Mouse (Mus musculus) midbrain, embryonic 10.5 days (tissue): ENCODE results near the gene Slc43a2. TPM values are rescaled to one million over a fixed set of nuclear protein-coding genes. Genes with fewer than 3 reads are reported as not detected.

Experiments used
- DNase-seq: peaks from one replicate; pipeline ENCODE4 v3.0.0-alpha.2; 2017; ENCODE audit warnings: low spot score
- H3K27ac ChIP-seq: fragments of 300-500 bp; sonication (generic); replicated peaks from 2 replicates; pipeline ENCODE4 v1.5.1; 2016; ENCODE audit warnings: mild to moderate bottlenecking
- H3K27me3 ChIP-seq: fragments of 300-500 bp; sonication (generic); 2 replicates; pipeline ENCODE4 v1.6.1; 2016; ENCODE audit warnings: low read depth, mild to moderate bottlenecking; ENCODE audit not compliant: poor library complexity, severe bottlenecking
- H3K36me3 ChIP-seq: fragments of 300-500 bp; sonication (generic); 2 replicates; pipeline ENCODE4 v1.6.1; 2016; ENCODE audit warnings: mild to moderate bottlenecking, moderate library complexity
- H3K4me1 ChIP-seq: fragments of 300-500 bp; sonication (generic); 2 replicates; pipeline ENCODE4 v1.6.1; 2016
- H3K4me3 ChIP-seq: fragments of 300-500 bp; sonication (generic); 2 replicates; pipeline ENCODE4 v1.5.1; 2016; ENCODE audit warnings: mild to moderate bottlenecking, moderate library complexity
- H3K9me3 ChIP-seq: fragments of 300-500 bp; sonication (generic); replicated peaks from 2 replicates; pipeline ENCODE4 v1.6.1; 2016; ENCODE audit warnings: mild to moderate bottlenecking
- WGBS: fragments of 180-500 bp; shearing (Covaris S2); methylation state at CpG from one replicate; pipeline ENCODE4 v1.1.7; 2016; 5-methylcytosine and 5-hydroxymethylcytosine counted together
- polyA plus RNA-seq: library from polyadenylated mRNA; unstranded; fragments of >200 nt; fragmentation: Nextera tagmentation; extraction: Ambion mirVana; gene quantifications from 2 replicates; pipeline ENCODE4 v1.2.1, GENCODE M21; 2016

Gene Slc43a2
- polyA plus RNA-seq, 1 experiment from 2014 or later = 6.5 TPM

DNA sequence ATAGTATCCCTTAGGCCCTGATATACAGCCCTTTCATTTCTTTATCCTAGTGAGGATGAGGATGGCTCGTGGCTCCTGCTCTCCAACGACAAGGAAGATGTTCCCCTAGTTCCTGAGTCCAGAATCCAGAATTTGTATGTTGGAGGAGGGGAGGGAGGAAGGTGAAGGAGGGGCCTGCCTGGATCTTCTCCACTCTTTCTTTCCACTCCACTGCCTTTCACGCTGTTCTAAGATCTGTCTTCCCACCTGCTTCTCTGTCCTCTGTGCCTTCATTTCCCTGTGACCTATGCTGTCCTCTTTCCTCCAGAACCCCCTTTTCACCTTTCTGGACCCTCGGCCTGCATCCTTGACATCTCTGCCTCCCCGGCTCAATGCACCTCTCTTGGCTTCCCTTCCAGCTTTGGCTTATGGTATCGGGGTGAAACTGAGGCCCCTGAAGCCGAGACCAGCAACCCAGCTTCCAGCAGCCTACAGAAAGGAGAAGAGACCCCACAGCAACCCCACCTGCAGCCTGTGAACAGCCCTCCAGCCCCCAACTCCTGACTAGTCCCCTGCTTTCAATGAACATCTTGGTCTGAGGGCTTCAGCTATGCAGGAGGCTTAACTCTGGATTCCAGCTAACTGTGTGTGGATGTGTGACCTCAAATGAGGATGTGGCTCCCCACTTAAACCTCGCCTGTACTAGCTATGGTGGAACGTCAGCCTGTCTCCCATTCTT is 19.0 kb upstream of the Slc43a2 start:
- no peaks in the 10 kb centered on the region for H3K27me3 ChIP-seq
- H3K4me3 ChIP-seq = no peak overlapping the region
- H3K9me3 ChIP-seq = no peaks in the 10 kb centered on the region
- 81% methylated on average over 9 of the region's 9 CpGs for WGBS
- peaks cover 25% of the 10 kb centered on the region for H3K36me3 ChIP-seq
- peaks cover 26% of the 10 kb centered on the region for H3K4me1 ChIP-seq
- H3K27ac ChIP-seq = no peak overlapping the region
- no peak for DNase-seq

- H3K4me1 ChIP-seq = peaks cover 26% of the 10 kb centered on the region
- H3K27me3 ChIP-seq = no peaks in the 10 kb centered on the region
- H3K36me3 ChIP-seq = peaks cover 16% of the 10 kb centered on the region
- no peak within 1 kb of the TSS for H3K4me3 ChIP-seq
- no peaks in the 10 kb centered on the region for H3K9me3 ChIP-seq
- DNase-seq = no peak
- no peak within 1 kb of the TSS for H3K27ac ChIP-seq
- WGBS = 63% methylated on average over 8 of the region's 8 CpGs
Measured at GRCm38 (mm10) chr11:75513336-75513735, 18.2 kb upstream of the Slc43a2 start, which contains the start of gene Scarf1. Gene Scarf1 (plus strand): TSS chr11:75513540.

GRCm38 (mm10) chr11:75515186-75515585 is 16.3 kb upstream of the Slc43a2 start:
- 93% methylated on average over 25 of the region's 25 CpGs for WGBS
- 0 out of 2 replicates have a peak, but pooled peaks cover 2% of the 10 kb centered on the region for H3K36me3 ChIP-seq
- no peak for DNase-seq

GRCm38 (mm10) chr11:75519834-75520633 is 11.5 kb upstream of the Slc43a2 start:
- H3K9me3 ChIP-seq = no peaks in the 10 kb centered on the region
- H3K27ac ChIP-seq = no peak overlapping the region
- 86% methylated on average over 15 of the region's 15 CpGs for WGBS
- 0 out of 2 replicates have a peak, but pooled peaks cover 4% of the 10 kb centered on the region for H3K4me1 ChIP-seq
- no peaks in the 10 kb centered on the region for H3K36me3 ChIP-seq
- DNase-seq = no peak
- H3K27me3 ChIP-seq = no peaks in the 10 kb centered on the region
- no peak overlapping the region for H3K4me3 ChIP-seq

More at GRCm38 (mm10) chr11:75515186-75515585, 16.3 kb upstream of the Slc43a2 start:
- Histone ChIP-seq H3K27ac (no peak overlapping the region), H3K27me3 (no peaks in the 10 kb centered on the region), H3K4me3 (no peak overlapping the region), H3K4me1 (peaks cover 11% of the 10 kb centered on the region), H3K9me3 (no peaks in the 10 kb centered on the region)

DNA sequence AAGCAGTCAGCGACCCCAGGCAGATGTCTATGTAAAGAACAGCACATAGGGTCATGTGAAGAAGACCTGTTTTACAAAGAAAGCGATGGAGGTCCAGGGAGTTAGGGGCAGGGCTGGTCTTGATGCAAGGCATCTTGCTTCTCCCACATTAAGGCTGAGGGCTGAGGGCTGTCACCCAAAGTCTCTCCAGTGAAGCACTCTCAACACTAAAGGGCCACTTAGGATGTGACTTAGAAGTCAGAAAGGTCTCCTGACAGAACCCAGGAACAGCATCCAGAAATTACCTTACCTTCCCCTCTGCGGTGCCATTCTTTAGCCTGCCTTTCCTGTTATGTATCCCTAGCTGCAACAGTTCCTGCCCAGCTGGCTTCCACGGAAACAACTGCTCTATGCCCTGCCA is 9.9 kb upstream of the Slc43a2 start:
- WGBS = 84% methylated on average over 4 of the region's 4 CpGs
- 0 out of 2 replicates have a peak, but pooled peaks cover 4% of the 10 kb centered on the region for H3K4me1 ChIP-seq

GRCm38 (mm10) chr11:75522793-75523192 is 8.7 kb upstream of the Slc43a2 start:
- Histone ChIP-seq H3K4me3 (no peak overlapping the region), H3K4me1 (0 out of 2 replicates have a peak, but pooled peaks cover 4% of the 10 kb centered on the region), H3K27ac (no peak overlapping the region), H3K9me3 (no peaks in the 10 kb centered on the region), H3K27me3 (no peaks in the 10 kb centered on the region), H3K36me3 (no peaks in the 10 kb centered on the region)
- DNase-seq = no peak
- WGBS = 90% methylated on average over 2 of the region's 2 CpGs

More for the DNA sequence above, 9.9 kb upstream of the Slc43a2 start:
- H3K27me3 ChIP-seq = no peaks in the 10 kb centered on the region
- no peaks in the 10 kb centered on the region for H3K9me3 ChIP-seq
- no peak overlapping the region for H3K27ac ChIP-seq
- no peak for DNase-seq
- no peak overlapping the region for H3K4me3 ChIP-seq
- H3K36me3 ChIP-seq = no peaks in the 10 kb centered on the region

DNA sequence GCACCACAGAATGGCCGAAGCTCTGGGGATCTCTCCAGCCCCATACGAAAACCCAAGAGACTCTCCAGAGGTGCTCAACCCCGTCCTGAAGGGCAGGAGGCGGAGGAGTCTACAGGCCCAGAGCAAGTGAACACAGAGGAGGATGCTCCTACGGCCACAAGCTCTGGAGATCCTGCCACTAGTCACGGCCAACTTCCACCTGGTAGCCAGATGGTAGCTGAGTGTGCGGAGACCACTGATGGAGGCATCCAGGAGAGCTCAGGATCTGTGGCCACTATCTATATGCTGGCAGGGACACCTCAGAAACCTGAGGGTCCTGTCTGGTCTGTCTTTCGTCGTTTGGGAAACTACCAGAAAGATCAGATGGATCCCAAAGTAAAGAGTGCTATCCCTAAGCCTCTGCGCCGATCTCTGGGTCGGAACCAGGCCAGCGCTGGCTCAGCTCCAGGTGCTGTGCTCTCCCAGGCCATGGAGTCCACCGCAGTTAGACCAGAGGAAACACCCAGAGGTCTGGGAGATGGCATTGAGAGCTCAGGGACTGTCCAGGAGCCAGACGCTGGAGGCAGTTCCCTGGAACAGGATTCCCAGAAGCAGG is 5.9 kb upstream of the Slc43a2 start:
- Histone ChIP-seq H3K9me3 (no peaks in the 10 kb centered on the region), H3K27me3 (no peaks in the 10 kb centered on the region), H3K36me3 (no peaks in the 10 kb centered on the region), H3K4me1 (peaks cover 2% of the 10 kb centered on the region; the same call in 1 of the 2 replicates), H3K4me3 (no peak overlapping the region), H3K27ac (no peak overlapping the region)
- no peak for DNase-seq
- 90% methylated on average over 15 of the region's 15 CpGs for WGBS

GRCm38 (mm10) chr11:75526943-75527342 is 4.6 kb upstream of the Slc43a2 start:
- WGBS = 90% methylated on average over 6 of the region's 6 CpGs
- Histone ChIP-seq H3K4me3 (no peak overlapping the region), H3K9me3 (no peaks in the 10 kb centered on the region), H3K27me3 (no peaks in the 10 kb centered on the region), H3K4me1 (peaks cover 11% of the 10 kb centered on the region), H3K27ac (no peak overlapping the region), H3K36me3 (no peaks in the 10 kb centered on the region)
- no peak for DNase-seq

GRCm38 (mm10) chr11:75529771-75530170 is 1.7 kb upstream of the Slc43a2 start:
- Histone ChIP-seq H3K36me3 (no peaks in the 10 kb centered on the region), H3K27ac (no peak overlapping the region), H3K4me1 (peaks cover 31% of the 10 kb centered on the region), H3K4me3 (no peak overlapping the region), H3K27me3 (peaks cover 12% of the 10 kb centered on the region), H3K9me3 (no peaks in the 10 kb centered on the region)
- no peak for DNase-seq
- WGBS = 55% methylated on average over 4 of the region's 4 CpGs

GRCm38 (mm10) chr11:75530325-75530724 is 1.2 kb upstream of the Slc43a2 start:
- H3K36me3 ChIP-seq = no peaks in the 10 kb centered on the region
- H3K4me3 ChIP-seq = peak overlapping the region; percentile 87
- WGBS = 0% methylated on average over 10 of the region's 10 CpGs
- H3K27ac ChIP-seq = peak overlapping the region; percentile 94
- peaks cover 12% of the 10 kb centered on the region for H3K27me3 ChIP-seq
- no peaks in the 10 kb centered on the region for H3K9me3 ChIP-seq
- DNase-seq = peak; percentile 96
- H3K4me1 ChIP-seq = peaks cover 36% of the 10 kb centered on the region

DNA sequence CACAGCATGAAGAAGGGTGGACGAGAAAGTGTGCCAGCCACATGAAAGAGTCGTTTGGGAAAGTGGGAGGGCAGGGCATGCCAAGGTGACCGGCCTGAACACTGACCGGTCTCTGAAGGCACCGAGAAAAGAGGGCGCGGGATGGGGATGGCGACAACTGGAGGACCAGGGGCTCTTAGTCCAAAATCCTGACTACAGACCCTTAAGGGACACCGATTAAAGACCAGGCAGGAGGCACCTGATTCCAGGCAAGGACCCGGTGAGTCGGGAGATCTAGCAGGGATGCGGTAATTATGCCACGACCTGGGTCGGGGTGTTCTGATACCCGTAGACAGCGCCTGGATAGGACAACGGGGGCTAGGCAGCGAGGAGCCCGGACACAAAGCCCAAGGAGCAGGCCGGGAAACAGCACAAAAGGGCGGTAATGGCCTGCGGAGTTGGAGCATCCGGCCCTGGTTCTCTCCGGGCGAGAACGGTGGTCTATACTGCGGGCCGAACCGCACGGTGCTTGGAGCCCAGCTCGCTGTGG is 585 bp upstream of the Slc43a2 start:
- H3K27ac ChIP-seq = peak overlapping the region; percentile 94
- peaks cover 12% of the 10 kb centered on the region for H3K27me3 ChIP-seq
- peaks cover 37% of the 10 kb centered on the region for H3K4me1 ChIP-seq
- no peaks in the 10 kb centered on the region for H3K36me3 ChIP-seq
- no peaks in the 10 kb centered on the region for H3K9me3 ChIP-seq
- peak overlapping the region; percentile 87 for H3K4me3 ChIP-seq
- DNase-seq = no peak
- 0% methylated on average over 31 of the region's 31 CpGs for WGBS
